Mouse (Mus musculus): ENCODE data around the gene Rab31. TPM values are rescaled to one million over a fixed set of nuclear protein-coding genes. Genes with fewer than 3 reads are reported as not detected.
A peak's percentile ranks its signal among the peaks of the same experiment; 100 is the strongest.

Gene Rab31
- polyA plus RNA-seq, 1 experiment = 17.6 TPM

DNA sequence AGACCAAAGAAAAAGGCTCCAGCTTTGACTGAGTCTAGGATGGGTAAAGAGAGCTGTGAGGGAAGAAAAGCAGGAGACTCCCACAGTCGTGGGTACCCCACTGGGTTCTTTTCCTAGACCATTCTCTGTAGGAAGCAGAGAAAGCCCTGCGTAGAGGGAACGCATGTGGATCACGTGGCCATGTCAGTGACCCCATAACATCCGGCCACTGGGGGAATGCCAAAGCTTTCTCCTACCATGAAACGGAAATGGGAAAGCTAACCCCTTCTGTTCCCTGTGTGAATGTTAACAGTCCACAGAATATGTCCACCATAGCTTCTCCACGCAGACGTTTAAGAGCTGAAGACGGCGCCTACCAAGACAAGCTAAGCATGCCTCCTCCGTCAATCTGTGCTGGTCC is 62.0 kb downstream of the Rab31 start:
- peak overlapping the region; percentile 59; the same call in 1 of the 2 replicates for H3K27ac ChIP-seq (ENCODE audit: insufficient read depth, low read depth, low read length)
- WGBS = 75% methylated on average over 11 of the region's 11 CpGs
- peak; percentile 63 for DNase-seq
- no peak for TF ChIP-seq POLR2A (IDR thresholded peaks at IDR 0.05; ENCODE audit: low read depth, low read length)
- TF ChIP-seq CTCF (conservative IDR thresholded peaks at IDR 0.05; ENCODE audit: insufficient read depth, insufficient read length, low read depth, low read length) = no peak
- no peaks in the 10 kb centered on the region for H3K27me3 ChIP-seq (replicated peaks; ENCODE audit: control insufficient read depth, insufficient read depth, low read length)
- H3K4me1 ChIP-seq (ENCODE audit: control insufficient read depth, insufficient read depth, low read length) = no peaks in the 10 kb centered on the region
- no peaks in the 10 kb centered on the region for H3K36me3 ChIP-seq (ENCODE audit: control insufficient read depth, insufficient read depth, low read length)
- no peak overlapping the region for H3K4me3 ChIP-seq (ENCODE audit: insufficient read depth, low read depth, low read length)

DNA sequence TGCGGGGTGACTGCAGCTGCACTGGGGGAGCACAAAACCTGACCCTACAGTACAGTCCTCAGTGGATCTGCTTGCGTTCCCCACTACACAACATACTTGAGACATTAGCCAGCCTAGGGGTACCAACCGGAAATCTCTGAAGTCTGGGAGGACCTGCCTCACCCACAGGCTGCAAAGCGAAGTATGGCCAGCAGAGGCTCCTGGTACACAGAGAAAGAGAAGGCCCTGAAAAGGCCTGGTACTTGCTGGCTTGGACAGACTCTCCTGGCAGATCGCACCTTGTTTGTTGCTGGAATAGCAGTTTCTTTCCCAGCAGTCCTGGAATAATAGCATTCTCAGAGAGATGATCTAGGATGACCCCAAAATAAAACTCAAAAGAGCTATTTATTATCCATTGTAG is 66.3 kb downstream of the Rab31 start:
- TF ChIP-seq POLR2A (IDR thresholded peaks at IDR 0.05; ENCODE audit: low read depth, low read length) (no peak), CTCF (conservative IDR thresholded peaks at IDR 0.05; ENCODE audit: insufficient read depth, insufficient read length, low read depth, low read length) (peak; percentile 70)
- Histone ChIP-seq H3K27me3 (replicated peaks; ENCODE audit: control insufficient read depth, insufficient read depth, low read length) (no peaks in the 10 kb centered on the region), H3K4me3 (ENCODE audit: insufficient read depth, low read depth, low read length) (no peak overlapping the region), H3K27ac (ENCODE audit: insufficient read depth, low read depth, low read length) (no peak overlapping the region), H3K36me3 (ENCODE audit: control insufficient read depth, insufficient read depth, low read length) (no peaks in the 10 kb centered on the region), H3K4me1 (ENCODE audit: control insufficient read depth, insufficient read depth, low read length) (peaks cover 12% of the 10 kb centered on the region; the same call in 1 of the 2 replicates)
- WGBS = 44% methylated on average over 5 of the region's 5 CpGs
- peak; percentile 80 for DNase-seq

DNA sequence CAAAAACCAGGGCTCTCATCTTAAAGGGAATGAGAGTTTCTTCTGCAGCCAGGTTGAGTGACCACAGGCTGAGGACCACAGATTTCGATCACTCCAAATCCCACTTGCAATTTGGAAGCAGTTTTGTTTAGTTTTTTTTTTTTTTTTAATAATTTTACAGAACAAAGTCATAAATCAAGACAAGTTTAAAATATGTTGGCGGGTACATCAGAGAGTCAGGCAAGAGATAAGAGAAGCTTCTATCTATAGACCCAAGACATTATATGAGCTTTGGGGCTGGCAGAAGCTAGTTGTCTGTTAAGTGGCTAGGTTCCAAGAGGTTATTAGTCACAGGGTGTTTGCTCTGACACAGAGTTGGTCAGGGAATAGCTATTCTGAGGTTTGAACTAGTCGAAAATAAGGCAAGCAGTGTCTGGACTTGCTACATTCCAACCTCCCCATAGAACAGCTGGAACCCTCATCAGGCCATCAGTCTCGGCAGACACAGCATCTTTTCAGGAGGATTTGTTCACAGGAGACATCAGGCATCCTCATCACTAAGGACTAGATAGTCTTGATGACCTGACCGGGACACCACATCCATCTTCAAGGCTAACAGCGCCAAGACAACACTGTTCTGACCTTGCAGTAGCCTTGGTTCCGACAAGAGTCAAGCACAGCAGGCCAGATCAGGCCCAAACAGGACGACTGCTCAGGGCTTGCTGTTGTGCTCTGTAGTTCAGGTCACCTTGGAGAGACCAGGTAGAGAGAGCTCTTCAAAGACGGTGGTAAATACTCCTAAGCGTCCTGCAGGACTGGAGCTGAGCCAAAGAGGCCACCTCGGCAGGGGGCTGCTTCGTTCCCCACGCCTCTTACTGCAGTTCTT is 68.8 kb downstream of the Rab31 start:
- Histone ChIP-seq H3K27ac (ENCODE audit: insufficient read depth, low read depth, low read length) (peak overlapping the region; percentile 49; the same call in 1 of the 2 replicates), H3K4me1 (ENCODE audit: control insufficient read depth, insufficient read depth, low read length) (peaks cover 12% of the 10 kb centered on the region; the same call in 1 of the 2 replicates), H3K36me3 (ENCODE audit: control insufficient read depth, insufficient read depth, low read length) (no peaks in the 10 kb centered on the region), H3K27me3 (replicated peaks; ENCODE audit: control insufficient read depth, insufficient read depth, low read length) (no peaks in the 10 kb centered on the region), H3K4me3 (ENCODE audit: insufficient read depth, low read depth, low read length) (no peak overlapping the region)
- WGBS = 70% methylated on average over 13 of the region's 13 CpGs
- TF ChIP-seq CTCF (conservative IDR thresholded peaks at IDR 0.05; ENCODE audit: insufficient read depth, insufficient read length, low read depth, low read length) = no peak
- TF ChIP-seq POLR2A (IDR thresholded peaks at IDR 0.05; ENCODE audit: low read depth, low read length) = no peak
- no peak for DNase-seq

DNA sequence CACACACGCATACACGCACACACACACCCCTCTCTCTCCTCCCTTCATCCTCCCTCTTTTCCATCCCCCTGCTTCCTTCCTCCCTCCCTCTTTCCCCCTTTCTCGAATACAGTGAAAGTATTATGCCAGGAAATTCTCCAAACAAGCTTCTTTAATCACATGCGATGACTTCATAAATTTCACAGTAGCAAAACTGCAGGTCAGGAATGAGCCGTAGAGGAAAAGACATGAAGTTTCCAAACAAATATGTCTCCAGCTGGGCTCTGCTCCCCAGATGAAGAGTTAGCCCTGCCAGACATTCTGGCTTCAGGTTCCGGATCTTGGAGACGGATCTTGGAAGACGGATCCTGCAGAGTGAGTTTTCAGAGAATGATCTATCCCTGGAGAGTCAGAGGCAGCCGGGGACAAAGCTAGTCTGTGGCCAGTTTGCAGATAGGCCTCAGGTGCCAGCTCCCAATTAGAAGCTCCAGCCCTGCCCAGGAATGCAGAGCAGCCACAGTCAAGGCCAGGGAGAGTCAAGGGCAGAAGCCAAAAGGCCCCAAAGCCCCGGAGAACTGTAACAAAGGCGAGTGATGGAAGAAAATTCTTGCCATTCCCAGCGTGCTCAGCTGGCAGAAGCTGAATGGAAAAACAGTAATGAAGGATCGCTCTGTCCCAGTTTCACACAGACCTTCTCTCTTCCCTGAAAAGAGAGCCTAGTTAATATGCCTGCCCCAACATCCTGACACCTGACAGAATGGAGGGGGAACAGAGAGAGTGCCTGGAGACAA is 70.6 kb downstream of the Rab31 start:
- Histone ChIP-seq H3K27ac (ENCODE audit: insufficient read depth, low read depth, low read length) (peak overlapping the region; percentile 92), H3K36me3 (ENCODE audit: control insufficient read depth, insufficient read depth, low read length) (no peaks in the 10 kb centered on the region), H3K27me3 (replicated peaks; ENCODE audit: control insufficient read depth, insufficient read depth, low read length) (no peaks in the 10 kb centered on the region), H3K4me3 (ENCODE audit: insufficient read depth, low read depth, low read length) (no peak overlapping the region), H3K4me1 (ENCODE audit: control insufficient read depth, insufficient read depth, low read length) (peaks cover 15% of the 10 kb centered on the region; the same call in 1 of the 2 replicates)
- WGBS = 46% methylated on average over 13 of the region's 13 CpGs
- peak; percentile 78 for DNase-seq
- TF ChIP-seq POLR2A (IDR thresholded peaks at IDR 0.05; ENCODE audit: low read depth, low read length) (no peak), CTCF (conservative IDR thresholded peaks at IDR 0.05; ENCODE audit: insufficient read depth, insufficient read length, low read depth, low read length) (no peak)

- Histone ChIP-seq H3K4me1 (ENCODE audit: control insufficient read depth, insufficient read depth, low read length) (peaks cover 15% of the 10 kb centered on the region; the same call in 1 of the 2 replicates), H3K36me3 (ENCODE audit: control insufficient read depth, insufficient read depth, low read length) (no peaks in the 10 kb centered on the region), H3K27ac (ENCODE audit: insufficient read depth, low read depth, low read length) (peak overlapping the region; percentile 92), H3K27me3 (replicated peaks; ENCODE audit: control insufficient read depth, insufficient read depth, low read length) (no peaks in the 10 kb centered on the region), H3K4me3 (ENCODE audit: insufficient read depth, low read depth, low read length) (no peak overlapping the region)
- no peak for TF ChIP-seq POLR2A (IDR thresholded peaks at IDR 0.05; ENCODE audit: low read depth, low read length)
- TF ChIP-seq CTCF (conservative IDR thresholded peaks at IDR 0.05; ENCODE audit: insufficient read depth, insufficient read length, low read depth, low read length) = no peak
- no peak for DNase-seq
- 60% methylated on average over 8 of the region's 8 CpGs for WGBS
Measured at GRCm38 (mm10) chr17:65701356-65701755, 71.2 kb downstream of the Rab31 start.

DNA sequence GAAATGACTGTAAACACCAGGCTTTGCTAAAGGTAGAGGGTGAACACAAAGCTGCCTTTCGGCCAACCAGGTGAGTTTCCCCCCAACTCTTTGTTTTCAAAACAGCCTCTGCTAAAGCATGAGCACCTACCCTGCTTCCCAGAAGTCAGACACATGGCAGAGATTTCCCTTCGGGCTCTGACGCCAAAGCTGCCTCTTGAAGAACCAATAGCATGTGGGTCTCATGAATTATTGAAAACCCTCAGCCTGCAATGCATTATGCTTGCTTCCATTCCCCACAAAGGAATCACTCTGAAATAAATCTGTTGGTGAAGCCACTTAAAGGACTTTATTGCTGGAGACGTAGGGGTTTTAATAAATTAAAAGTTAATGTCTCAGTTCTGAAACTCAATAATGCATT is 72.5 kb downstream of the Rab31 start:
- Histone ChIP-seq H3K4me1 (ENCODE audit: control insufficient read depth, insufficient read depth, low read length) (peaks cover 15% of the 10 kb centered on the region; the same call in 1 of the 2 replicates), H3K36me3 (ENCODE audit: control insufficient read depth, insufficient read depth, low read length) (no peaks in the 10 kb centered on the region), H3K27me3 (replicated peaks; ENCODE audit: control insufficient read depth, insufficient read depth, low read length) (no peaks in the 10 kb centered on the region), H3K4me3 (ENCODE audit: insufficient read depth, low read depth, low read length) (no peak overlapping the region), H3K27ac (ENCODE audit: insufficient read depth, low read depth, low read length) (0 out of 2 replicates have a peak overlapping the region, but pooled peaks have one; percentile 20)
- peak; percentile 32 for DNase-seq
- WGBS = 62% methylated on average over 4 of the region's 4 CpGs
- TF ChIP-seq CTCF (conservative IDR thresholded peaks at IDR 0.05; ENCODE audit: insufficient read depth, insufficient read length, low read depth, low read length) (no peak), POLR2A (IDR thresholded peaks at IDR 0.05; ENCODE audit: low read depth, low read length) (no peak)
